Mouse (Mus musculus) testis, postnatal 10 days (tissue): Measurements from ENCODE around the gene Fam193a.
A peak's percentile ranks its signal among the peaks of the same experiment; 100 is the strongest.

Experiments used
- DNase-seq: peaks from one replicate; pipeline ENCODE4 v3.0.0; 2021; ENCODE audit warnings: low spot score

Fam193a gene

GRCm38 (mm10) chr5:34521337-34521736 lies 151.6 kb downstream of the Fam193a start:
- DNase-seq: no peak

GRCm38 (mm10) chr5:34523958-34524485 lies 154.3 kb downstream of the Fam193a start:
- DNase-seq: no peak

GRCm38 (mm10) chr5:34524511-34524910 lies 154.8 kb downstream of the Fam193a start:
- no peak for DNase-seq

- peak; percentile 99 for DNase-seq
These were observed 156.1 kb downstream of the Fam193a start, which contains the start of gene Sh3bp2 for GRCm38 (mm10) chr5:34525663-34526476. Sh3bp2 (plus strand) TSS chr5:34525838.

- DNase-seq: no peak
These were observed 156.7 kb downstream of the Fam193a start for GRCm38 (mm10) chr5:34526477-34526775.

GRCm38 (mm10) chr5:34527352-34527751 lies 157.6 kb downstream of the Fam193a start:
- DNase-seq: no peak

- DNase-seq: no peak
These were observed 159.0 kb downstream of the Fam193a start for GRCm38 (mm10) chr5:34528724-34529123.

- DNase-seq: peak; percentile 36
These were observed 160.4 kb downstream of the Fam193a start for GRCm38 (mm10) chr5:34530116-34530515.

GRCm38 (mm10) chr5:34530687-34531086 lies 161.0 kb downstream of the Fam193a start:
- no peak for DNase-seq

GRCm38 (mm10) chr5:34533066-34533465 lies 163.3 kb downstream of the Fam193a start:
- no peak for DNase-seq

- DNase-seq: no peak
These were observed 164.1 kb downstream of the Fam193a start for GRCm38 (mm10) chr5:34533820-34534219.

- DNase-seq: no peak
These were observed 165.2 kb downstream of the Fam193a start for GRCm38 (mm10) chr5:34534776-34535581.

- DNase-seq: no peak
These were observed 166.1 kb downstream of the Fam193a start for GRCm38 (mm10) chr5:34535831-34536230.
